Mouse (Mus musculus) large intestine, adult 2 months (tissue): Measurements from ENCODE around the gene Ddx23. TPM values are rescaled to one million over a fixed set of nuclear protein-coding genes. Genes with fewer than 3 reads are reported as not detected.
A peak's percentile ranks its signal among the peaks of the same experiment; 100 is the strongest.

Experiments
- DNase-seq: peaks from one replicate; pipeline ENCODE4 v3.0.0-alpha.2; 2012; ENCODE audit warnings: low read depth, low spot score
- WGBS: fragments of 180-500 bp; shearing (Covaris S2); methylation state at CpG from one replicate; pipeline ENCODE4 v1.1.7; 2018; 5-methylcytosine and 5-hydroxymethylcytosine counted together
- polyA plus RNA-seq: library from polyadenylated mRNA; depleted of rRNA; stranded (reverse); fragments of >200 nt; gene quantifications from 2 replicates; pipeline ENCODE4 v1.2.3, GENCODE M21; 2012; rRNA removed

Gene Ddx23
- polyA plus RNA-seq: 25.0 and 30.3 TPM in 2 replicates

GRCm38 (mm10) chr15:98662567-98663545, at the start of gene Ddx23:
Ddx23 (minus strand) TSS chr15:98662894.
- WGBS: 2% methylated on average over 48 of the region's 48 CpGs

GRCm38 (mm10) chr15:98710442-98710841, 47.7 kb upstream of the Ddx23 start:
- no peak for DNase-seq
- WGBS: 17% methylated on average over 9 of the region's 9 CpGs

More at GRCm38 (mm10) chr15:98662567-98663545, at the start of gene Ddx23:
- DNase-seq: peak; percentile 93

DNA sequence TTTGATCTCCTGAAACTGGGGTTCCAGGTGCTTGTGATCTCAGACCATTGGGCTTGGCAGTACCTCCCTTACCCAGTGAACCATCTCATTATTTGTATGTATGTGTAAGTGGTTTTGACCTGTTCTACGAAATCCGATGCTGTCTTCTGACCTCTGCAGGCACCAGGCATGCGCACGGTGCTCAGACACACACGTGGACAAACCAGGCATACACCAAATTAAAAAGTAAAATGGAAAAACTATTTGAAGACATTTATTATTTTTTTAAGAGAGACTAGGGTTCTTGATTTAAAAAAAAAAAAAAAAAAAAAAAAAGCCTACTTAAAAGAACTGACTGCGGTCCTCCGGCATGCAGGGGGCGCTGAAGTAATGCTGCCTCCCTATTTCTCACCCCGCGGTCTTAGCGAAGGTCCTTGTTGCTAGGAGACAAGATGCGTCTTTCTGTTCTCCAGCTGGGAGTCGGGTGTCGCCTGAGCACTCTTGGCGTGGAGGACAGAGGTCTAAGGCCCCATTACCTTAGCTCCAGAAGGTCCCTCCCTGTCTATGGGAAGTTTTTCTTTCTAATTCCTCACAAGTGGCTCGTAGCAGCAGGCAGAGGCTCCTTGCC, 45.2 kb upstream of the Ddx23 start, which contains the start of gene Ccdc65:
Gene Ccdc65, plus strand, starts transcription at position 442 of the 607 bp plus-strand sequence.
- WGBS: 17% methylated on average over 16 of the region's 16 CpGs
- DNase-seq: peak; percentile 80

DNA sequence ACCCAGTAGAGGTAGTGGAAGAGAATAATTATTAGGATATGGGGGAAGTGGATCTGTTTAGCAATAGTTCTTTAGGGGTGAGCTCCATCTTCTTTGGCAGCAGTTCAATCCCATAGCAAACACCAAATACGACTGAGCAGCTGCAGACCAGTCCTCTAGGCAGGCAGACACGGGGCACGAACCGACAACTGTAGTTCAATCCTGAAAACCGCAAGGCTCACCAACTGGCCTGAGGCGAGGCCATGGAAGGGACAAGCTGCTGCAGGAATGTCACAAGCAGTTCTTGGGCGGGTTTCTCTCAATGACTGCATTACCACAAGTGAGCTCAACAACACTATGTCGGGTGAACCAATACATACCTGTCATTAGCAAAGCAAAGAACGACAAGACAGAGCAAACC, 41.6 kb upstream of the Ddx23 start:
- DNase-seq: no peak
- WGBS: 46% methylated on average over 9 of the region's 9 CpGs

GRCm38 (mm10) chr15:98699190-98700105, 36.8 kb upstream of the Ddx23 start:
- WGBS: 6% methylated on average over 40 of the region's 40 CpGs
- DNase-seq: peak; percentile 39

- 32% methylated on average over 8 of the region's 8 CpGs for WGBS
- no peak for DNase-seq
Observed at GRCm38 (mm10) chr15:98696216-98696615, 33.5 kb upstream of the Ddx23 start.

GRCm38 (mm10) chr15:98695726-98696125, 33.0 kb upstream of the Ddx23 start:
- 17% methylated on average over 9 of the region's 9 CpGs for WGBS
- no peak for DNase-seq

- DNase-seq: no peak
- 37% methylated on average over 11 of the region's 11 CpGs for WGBS
Observed at GRCm38 (mm10) chr15:98692171-98692715, 29.5 kb upstream of the Ddx23 start.

- 76% methylated on average over 7 of the region's 7 CpGs for WGBS
- DNase-seq: no peak
Observed at GRCm38 (mm10) chr15:98691486-98692147, 28.9 kb upstream of the Ddx23 start.

DNA sequence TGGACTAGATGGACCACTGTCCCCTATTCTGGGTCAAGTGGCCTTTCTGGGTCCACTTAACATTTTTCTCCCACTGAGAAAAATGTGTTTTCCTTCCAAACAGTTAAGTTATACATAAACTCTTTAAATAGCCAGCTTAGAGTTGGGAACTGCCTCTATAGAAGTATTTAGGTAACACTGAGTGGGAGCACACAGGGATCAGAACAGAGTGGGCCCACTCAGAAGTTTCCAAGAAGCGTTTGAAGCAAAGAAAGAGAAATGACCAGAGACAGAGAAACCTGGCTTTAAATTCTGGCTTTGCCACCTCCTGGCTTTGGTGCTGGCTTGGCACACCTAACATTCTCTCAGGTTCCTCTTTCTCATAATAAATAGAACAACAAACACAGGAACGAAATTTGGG, 27.0 kb upstream of the Ddx23 start:
- WGBS: 75% methylated on average over 2 of the region's 2 CpGs
- DNase-seq: no peak

GRCm38 (mm10) chr15:98685926-98686325, 23.2 kb upstream of the Ddx23 start:
- DNase-seq: no peak
- 71% methylated on average over 3 of the region's 3 CpGs for WGBS

- DNase-seq: no peak
- WGBS: 87% methylated on average over 1 of the region's 1 CpGs
Observed at GRCm38 (mm10) chr15:98683746-98684145, 21.1 kb upstream of the Ddx23 start.

DNA sequence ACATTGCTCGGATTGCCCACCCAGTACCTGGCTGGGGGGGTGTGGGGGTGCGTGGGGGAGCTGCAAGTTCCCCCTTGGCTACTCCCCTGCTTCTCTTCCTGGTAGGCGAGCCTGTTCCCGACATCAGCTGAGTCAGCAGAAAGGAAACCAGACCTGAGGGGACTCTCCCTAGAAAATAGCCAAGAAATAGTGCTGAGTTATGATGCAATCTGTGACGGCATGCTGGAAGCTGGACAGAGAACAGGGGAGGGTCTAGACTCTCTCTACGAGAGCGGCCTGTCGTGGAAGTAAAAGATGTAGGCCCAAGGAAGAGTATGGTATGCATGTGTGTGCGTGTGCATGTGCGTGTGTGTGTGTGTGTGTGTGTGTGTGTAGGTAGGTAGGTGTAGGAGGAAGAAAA, 20.5 kb upstream of the Ddx23 start:
- WGBS: 54% methylated on average over 10 of the region's 10 CpGs
- DNase-seq: no peak

GRCm38 (mm10) chr15:98681633-98682032, 18.9 kb upstream of the Ddx23 start:
- 79% methylated on average over 7 of the region's 7 CpGs for WGBS
- no peak for DNase-seq

- no peak for DNase-seq
- WGBS: 61% methylated on average over 8 of the region's 8 CpGs
Observed at GRCm38 (mm10) chr15:98680660-98681059, 18.0 kb upstream of the Ddx23 start.

GRCm38 (mm10) chr15:98677977-98678376, 15.3 kb upstream of the Ddx23 start:
- 71% methylated on average over 7 of the region's 7 CpGs for WGBS
- DNase-seq: no peak

DNA sequence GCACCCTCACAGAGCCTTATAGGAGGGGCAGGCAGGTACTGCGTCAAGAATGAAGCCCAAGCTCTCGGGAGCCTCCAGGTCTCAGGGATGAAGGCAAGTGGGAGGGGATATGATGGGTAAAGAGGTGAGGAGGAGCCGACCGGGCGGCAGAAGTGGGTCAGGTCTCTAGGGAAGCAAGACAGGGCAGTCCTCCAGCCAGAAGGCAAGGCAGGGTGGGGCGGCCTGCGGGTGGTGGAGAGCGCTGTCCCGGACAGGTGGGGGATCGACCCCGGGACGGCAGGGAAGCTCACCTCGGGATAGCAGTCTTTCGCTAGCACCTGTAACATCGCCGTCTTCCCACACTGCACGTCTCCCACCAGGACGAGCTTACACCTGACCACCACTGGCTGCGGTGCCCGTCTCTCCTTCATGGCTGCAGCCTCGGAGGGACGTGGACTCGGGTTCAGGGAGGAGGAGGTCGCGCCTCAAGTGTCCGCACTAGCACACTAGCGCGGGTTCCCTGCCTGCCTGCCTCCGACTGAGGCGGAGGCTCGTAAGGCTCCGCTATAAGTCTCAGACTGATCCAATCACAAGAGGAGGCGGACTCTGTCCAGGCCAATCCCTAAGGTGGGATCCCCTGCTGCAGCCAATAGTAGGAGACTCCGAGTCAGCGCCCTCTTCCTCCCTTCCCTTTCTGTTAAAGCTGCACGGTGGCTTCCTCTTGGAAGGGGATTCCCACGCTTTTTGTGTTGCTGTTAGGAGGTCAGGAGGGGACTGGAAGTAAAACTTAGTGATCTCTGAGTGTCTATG, 14.4 kb upstream of the Ddx23 start, which contains the start of gene Rnd1:
Gene Rnd1, minus strand, starts transcription at position 522 of the 789 bp plus-strand sequence.
- peak; percentile 73 for DNase-seq

GRCm38 (mm10) chr15:98676471-98676870, 13.8 kb upstream of the Ddx23 start:
- no peak for DNase-seq
- WGBS: 4% methylated on average over 9 of the region's 9 CpGs

More for the DNA sequence above, 14.4 kb upstream of the Ddx23 start, which contains the start of gene Rnd1:
- WGBS: 1% methylated on average over 37 of the region's 37 CpGs
